Mouse (Mus musculus): ENCODE results near the gene Gm136. TPM values are rescaled to one million over a fixed set of nuclear protein-coding genes. Genes with fewer than 3 reads are reported as not detected.

Gm136 gene
- polyA plus RNA-seq, 1 experiment: not detected

GRCm38 (mm10) chr4:34720127-34720895 lies 35.8 kb downstream of the Gm136 start:
- no peak for DNase-seq (ENCODE audit: low read depth, low spot score)
- 88% methylated on average over 7 of the region's 7 CpGs for WGBS

DNA sequence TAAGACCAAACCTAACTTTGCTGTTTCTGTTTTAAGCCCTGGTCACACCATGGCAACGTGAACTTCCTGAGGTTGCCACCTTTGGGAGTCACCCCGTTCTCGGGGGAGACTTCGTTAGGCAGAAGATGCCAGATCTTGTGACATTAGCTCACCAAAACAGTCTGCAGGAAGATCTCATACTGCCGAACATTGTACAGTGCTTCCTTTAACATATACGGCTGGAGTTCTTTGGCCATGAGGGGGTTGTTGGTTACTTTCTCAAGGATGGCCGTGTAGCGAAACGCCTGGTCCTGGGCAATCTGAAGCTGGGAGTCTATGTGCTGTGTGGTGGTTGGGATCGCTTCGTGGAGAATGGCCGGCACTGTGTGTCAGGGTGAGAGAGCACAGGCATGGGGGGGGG lies 36.6 kb downstream of the Gm136 start:
- 97% methylated on average over 12 of the region's 12 CpGs for WGBS

GRCm38 (mm10) chr4:34715062-34715461 lies 41.0 kb downstream of the Gm136 start:
- 94% methylated on average over 1 of the region's 1 CpGs for WGBS
- no peak for DNase-seq (ENCODE audit: low read depth, low spot score)

More for the DNA sequence above, 36.6 kb downstream of the Gm136 start:
- no peak for DNase-seq (ENCODE audit: low read depth, low spot score)

DNA sequence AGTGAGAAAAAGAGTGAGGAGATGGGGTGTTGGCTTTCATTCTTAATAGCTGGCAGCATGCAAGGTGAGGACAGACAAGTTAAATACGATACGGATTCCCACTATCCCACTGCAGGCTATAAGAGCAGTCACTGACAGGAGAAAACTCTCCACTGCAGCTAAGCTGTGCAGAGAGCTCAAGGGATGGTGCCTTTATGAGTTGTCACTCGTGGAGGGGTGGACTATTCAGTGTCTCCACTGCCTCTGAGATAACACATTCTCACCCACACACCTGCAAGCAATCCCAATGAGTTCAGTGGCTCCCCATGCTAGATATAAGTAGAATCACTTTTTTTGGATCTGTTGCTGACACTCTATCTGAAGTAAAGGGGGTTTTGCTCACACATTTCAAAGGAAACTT lies 47.9 kb downstream of the Gm136 start:
- no peak for DNase-seq (ENCODE audit: low read depth, low spot score)
- WGBS: 77% methylated on average over 3 of the region's 3 CpGs

DNA sequence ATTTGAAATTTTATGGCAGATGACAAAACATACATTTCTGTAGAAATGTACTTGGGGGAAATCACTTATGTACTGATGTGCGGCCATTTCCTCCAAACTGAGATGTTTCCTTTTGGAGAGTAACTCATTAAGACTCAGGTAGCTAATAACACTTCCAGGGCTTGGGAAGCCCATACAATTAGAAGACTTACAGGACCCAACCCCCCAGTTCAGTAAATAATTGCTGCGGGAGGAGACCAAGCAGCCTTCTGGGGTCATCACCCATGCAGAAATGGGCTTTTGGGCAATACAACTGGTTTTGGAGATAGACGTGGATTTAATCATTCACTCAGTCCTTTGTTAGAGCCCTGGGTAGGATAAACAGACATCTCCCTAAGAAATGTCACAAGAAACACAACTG lies 48.8 kb downstream of the Gm136 start:
- no peak for DNase-seq (ENCODE audit: low read depth, low spot score)
- 71% methylated on average over 3 of the region's 3 CpGs for WGBS

DNA sequence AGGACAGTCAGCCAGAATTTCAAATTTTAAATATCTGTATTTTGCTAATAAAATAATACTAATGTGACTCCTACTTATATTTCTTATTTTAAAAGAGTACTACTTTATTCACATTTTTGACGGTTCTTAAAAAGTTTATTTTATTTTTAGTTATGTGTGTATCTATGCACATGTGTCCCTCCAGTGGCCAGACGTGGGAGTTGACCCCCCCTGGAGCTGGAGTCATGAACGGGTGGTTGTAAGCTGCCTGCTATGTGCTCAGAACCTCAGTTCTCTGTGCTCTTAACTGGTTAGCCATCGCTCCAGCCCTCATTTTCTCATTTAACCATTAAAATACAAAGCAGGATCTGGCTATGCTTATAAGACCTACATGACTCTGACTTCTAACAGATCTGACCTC lies 53.0 kb downstream of the Gm136 start:
- no peak for DNase-seq (ENCODE audit: low read depth, low spot score)
- WGBS: 56% methylated on average over 4 of the region's 4 CpGs

GRCm38 (mm10) chr4:34702231-34702630 lies 53.8 kb downstream of the Gm136 start:
- DNase-seq (ENCODE audit: low read depth, low spot score): no peak
- 97% methylated on average over 11 of the region's 11 CpGs for WGBS

- no peak for DNase-seq (ENCODE audit: low read depth, low spot score)
- 52% methylated on average over 5 of the region's 5 CpGs for WGBS
These were observed 54.5 kb downstream of the Gm136 start for GRCm38 (mm10) chr4:34701528-34701927.

Other genes starting within 250 kb of the Gm136 start
- gene Akirin2, start 205.3 kb downstream of the Gm136 start, polyA plus RNA-seq (2012; rRNA removed): 17.9 and 20.6 TPM in 2 replicates
- gene Orc3, start 141.3 kb downstream of the Gm136 start, polyA plus RNA-seq (2012; rRNA removed): 8.9 and 15.1 TPM in 2 replicates
- gene Rars2, start 141.3 kb downstream of the Gm136 start, polyA plus RNA-seq (2012; rRNA removed): 14.7 and 14.8 TPM in 2 replicates
- gene Slc35a1, start 68.8 kb downstream of the Gm136 start, polyA plus RNA-seq (2012; rRNA removed): 13.1 and 15.5 TPM in 2 replicates
- gene Cfap206, start 26.1 kb downstream of the Gm136 start, polyA plus RNA-seq (2012; rRNA removed): not detected in 2 replicates
- 4.9 and 5.6 TPM in 2 replicates for gene Smim8, start 22.2 kb upstream of the Gm136 start, polyA plus RNA-seq (2012; rRNA removed)
- 1.2 and 2.9 TPM in 2 replicates for gene Zfp292, start 126.7 kb upstream of the Gm136 start, polyA plus RNA-seq (2012; rRNA removed)
- not detected in 2 replicates for gene Cga, start 137.5 kb upstream of the Gm136 start, polyA plus RNA-seq (2012; rRNA removed)

Measured in large intestine, adult 2 months (tissue).